Mouse (Mus musculus) bone marrow, adult 2 months (tissue): ENCODE measurements around the gene Stat3.

ENCODE experiments used
- CTCF ChIP-seq: fragments of 200-500 bp; IDR thresholded peaks from 2 replicates; pipeline ENCODE4 v1.5.1; 2011; ENCODE audit warnings: low read length, control low read depth; ENCODE audit not compliant: control insufficient read depth, insufficient read depth
- POLR2A ChIP-seq: fragments of 200-500 bp; IDR thresholded peaks from 2 replicates; pipeline ENCODE4 v1.6.1; 2011; ENCODE audit warnings: low read depth, mild to moderate bottlenecking, control low read depth, low read length, borderline replicate concordance; ENCODE audit not compliant: control insufficient read depth

DNA sequence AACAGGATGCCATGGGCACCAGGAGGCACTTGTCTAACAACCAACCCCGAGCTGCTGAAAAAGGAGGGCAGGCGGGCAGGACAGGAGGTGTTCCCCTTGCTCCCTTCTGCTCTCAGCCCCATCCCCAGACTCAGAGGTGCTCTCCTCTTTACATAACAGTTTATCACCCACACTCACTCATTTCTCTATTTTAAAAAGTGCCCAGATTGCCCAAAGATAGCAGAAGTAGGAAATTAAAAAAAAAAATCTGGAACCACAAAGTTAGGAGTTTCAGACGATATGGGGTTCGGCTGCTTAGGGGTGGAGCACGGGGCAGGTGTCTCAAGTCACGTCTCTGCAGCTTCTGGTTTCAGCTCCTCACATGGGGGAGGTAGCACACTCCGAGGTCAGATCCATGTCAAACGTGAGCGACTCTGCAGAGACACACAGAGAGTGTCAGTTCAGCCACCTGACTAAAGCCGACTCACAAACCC is 51.0 kb downstream of the Stat3 start:
- TF ChIP-seq CTCF = no peak
- no peak for TF ChIP-seq POLR2A
